Mouse (Mus musculus): ENCODE measurements around the gene Apoc2.

The Apoc2 gene

DNA sequence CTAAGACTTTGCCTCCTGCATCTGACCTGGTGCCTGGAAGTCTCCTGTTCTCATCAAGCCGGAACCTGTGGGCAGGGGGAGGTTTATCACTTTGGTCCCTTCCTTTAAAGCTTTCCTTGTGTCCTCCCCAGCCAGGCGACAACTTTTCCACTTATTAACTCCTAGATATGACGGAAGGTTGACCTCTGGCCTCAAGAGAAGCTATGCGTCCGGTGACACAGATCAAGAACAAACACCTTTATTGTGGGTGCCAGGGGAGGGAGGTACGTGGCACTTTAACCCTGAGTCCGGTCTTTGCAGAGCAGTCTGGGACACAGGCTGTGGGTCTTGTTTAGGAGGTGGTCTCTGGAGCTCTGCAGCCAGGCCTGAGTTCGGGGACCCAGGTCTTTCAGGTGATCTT lies at the start of gene Apoc2:
Apoc2 (minus strand) TSS at position 70 of the 400 bp plus-strand sequence.
- no peak for DNase-seq

DNA sequence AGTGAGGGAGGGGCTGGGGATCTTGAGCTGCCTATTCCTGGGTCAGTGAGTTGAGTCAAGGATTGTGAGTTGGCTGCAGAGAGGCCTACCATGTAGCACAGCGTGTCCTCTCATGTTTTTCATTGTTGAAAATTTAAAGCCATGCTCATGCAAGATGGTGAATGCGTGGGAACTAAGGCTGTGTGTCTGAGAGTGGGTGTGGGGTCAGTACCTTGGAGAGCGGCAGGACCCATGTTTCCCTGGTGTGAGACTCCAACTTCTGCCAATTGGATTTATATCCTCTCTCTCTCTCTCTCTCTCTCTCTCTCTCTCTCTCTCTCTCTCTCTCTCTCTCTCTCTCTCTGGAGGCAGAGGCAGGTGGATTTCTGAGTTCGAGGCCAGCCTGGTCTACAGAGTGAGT lies 48.8 kb upstream of the Apoc2 start:
- no peak for DNase-seq

DNA sequence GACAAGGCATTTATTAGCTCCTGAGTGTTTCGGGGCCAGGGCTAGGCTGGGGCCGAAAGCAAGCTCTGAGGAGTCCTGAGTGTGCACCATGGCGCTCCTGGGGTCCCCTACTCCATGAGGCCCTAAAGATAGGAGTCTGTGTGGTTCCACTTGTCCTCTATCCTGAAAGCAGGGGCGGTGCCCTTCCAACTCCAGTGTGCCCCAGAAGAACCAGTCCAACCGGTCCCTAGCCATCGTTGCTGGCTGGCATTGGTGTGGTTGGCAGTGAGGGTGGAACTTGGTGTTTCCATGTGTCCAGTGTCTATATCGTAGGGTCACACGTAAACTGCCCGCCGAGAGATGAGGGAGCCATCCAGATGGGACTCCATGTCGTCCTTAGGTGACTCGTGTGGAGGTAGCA lies 46.4 kb upstream of the Apoc2 start:
- no peak for DNase-seq

DNA sequence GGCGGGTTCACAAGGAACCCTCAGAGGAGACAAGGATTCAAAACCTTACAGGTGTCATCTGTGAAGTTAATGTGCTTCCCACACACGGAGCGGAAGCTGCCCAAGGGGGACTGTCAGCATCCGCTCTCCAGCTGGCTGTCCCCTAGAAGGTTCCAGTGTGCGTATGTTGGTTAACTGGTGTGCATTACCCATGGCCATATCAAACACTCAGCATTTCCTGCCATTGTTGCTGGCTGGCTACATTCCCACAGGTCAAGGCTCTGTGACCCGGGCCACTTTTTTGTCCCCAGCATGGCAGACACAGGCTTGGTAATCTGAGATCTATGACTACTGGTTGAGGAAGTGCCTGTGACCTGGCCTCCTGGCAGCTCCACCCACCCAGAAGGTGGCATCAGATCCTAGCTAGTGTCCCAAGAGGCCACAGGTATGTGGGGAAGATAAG lies 45.0 kb upstream of the Apoc2 start:
- DNase-seq = no peak

DNA sequence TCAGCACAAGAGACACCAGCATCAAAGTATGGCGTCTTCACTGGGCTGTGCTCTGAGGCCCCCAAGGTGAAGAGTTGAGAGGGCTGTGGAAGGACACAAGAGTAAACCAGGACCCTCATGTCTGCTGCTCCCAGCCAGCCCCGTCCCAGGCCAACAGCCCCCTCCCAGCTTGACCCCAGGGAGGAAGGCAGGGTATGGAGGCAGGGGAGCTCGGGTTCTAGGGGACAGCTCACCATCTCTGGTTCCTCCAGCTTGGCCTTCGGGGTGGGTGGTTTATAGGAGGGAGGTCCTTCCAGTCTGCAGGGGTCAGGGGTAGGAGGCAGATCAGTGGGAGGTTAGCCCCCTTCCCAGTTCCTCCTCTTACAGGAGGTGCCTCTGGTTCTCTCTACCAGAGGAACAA lies 41.5 kb upstream of the Apoc2 start:
- DNase-seq = no peak

DNA sequence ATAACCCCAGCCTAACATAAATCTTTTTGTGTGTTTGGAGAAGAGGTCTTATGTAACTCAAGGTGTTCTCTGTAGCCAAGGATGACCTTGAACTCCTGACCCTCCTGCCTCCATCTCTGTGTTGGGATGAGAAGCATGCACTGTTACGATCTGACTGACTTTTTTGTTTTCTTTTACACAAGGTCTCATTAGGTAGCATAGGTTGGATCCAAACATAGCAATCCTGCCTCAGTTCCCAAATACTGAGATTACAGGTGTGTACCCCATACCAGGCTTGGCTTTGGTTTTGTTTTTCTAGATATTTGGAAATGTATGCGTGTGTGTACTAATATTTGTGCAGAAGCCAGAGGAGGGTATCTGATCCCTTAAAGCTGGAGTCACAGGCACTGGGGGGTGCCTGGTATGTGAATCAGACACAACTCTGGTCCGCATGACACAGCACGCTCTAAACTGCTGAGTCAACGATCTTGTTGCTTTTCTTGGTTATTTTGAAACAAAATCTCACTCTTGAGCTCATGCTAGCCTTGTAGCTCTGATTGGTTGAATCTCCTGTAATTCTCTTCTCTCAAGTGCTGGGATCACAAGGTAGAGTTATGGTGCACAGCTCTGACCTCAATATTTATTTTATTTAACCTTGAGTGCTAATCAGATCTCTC lies 40.7 kb upstream of the Apoc2 start:
- no peak for DNase-seq

DNA sequence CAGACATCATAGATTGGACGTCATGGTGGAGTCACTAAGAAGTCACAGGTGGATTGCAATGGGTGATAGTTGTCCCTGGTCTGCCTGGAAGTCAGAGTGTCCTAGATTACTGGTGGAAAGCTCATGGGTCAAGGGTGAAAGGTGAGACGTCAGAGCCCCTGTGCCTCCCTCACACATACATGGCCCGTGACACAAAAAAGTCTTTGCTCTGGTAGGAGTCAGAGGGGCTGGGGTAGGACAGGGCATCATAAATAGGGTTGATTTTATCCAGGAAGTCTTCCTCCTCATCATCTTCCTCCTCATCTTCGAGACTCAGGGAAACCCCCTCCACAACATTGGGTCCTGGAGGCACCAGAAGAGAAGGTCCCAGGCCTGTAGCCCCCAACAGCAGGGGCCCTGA lies 39.6 kb upstream of the Apoc2 start:
- DNase-seq = no peak

DNA sequence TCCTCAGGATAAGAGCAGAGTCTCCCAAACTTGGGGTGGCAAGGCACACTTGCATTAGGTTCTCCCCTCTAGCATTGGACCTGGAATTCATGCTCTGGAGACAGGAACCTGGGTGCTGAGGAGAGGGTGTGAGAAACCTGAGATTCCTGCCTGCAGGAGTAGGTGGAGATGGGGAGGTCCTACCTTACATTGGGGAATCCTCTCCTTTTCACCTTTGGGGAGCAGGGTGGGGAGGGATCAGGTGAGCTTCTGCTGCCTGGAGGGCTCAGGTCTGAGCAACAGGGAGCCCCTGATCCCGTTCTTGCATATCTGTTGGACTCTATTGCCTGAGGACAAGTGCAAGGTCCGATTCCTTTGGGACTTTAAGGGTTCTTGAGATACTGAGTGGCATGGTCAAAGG lies 39.1 kb upstream of the Apoc2 start:
- no peak for DNase-seq

DNA sequence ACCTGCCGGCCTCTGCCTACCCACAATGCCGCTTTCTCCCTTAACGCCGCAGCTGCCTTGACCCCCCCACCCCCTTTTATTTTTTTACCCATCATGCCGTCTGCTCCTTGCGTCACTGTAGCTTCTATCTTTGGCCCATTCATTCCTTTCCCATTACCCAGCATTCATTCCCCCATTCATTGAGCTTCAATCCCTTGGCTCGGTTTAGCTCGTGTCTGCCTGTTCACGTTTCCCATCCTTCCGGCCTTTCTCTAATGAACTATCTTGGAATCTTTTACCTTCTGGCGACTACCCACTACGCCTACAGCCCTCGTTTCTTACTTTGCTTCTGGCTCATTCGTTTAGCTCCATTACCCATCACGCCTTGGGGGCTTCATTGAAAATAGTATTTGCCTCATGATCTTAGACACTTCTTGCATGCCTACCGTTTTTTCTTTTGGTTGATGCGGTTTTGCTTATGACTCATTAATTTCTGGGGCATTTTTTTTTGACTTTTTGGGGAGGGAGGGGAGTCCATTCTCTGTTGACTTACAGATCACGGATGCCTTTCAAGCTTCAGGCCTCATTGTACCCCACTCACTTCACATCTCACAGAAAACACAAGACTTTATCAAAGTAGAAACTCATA lies 38.4 kb upstream of the Apoc2 start:
- DNase-seq = no peak

DNA sequence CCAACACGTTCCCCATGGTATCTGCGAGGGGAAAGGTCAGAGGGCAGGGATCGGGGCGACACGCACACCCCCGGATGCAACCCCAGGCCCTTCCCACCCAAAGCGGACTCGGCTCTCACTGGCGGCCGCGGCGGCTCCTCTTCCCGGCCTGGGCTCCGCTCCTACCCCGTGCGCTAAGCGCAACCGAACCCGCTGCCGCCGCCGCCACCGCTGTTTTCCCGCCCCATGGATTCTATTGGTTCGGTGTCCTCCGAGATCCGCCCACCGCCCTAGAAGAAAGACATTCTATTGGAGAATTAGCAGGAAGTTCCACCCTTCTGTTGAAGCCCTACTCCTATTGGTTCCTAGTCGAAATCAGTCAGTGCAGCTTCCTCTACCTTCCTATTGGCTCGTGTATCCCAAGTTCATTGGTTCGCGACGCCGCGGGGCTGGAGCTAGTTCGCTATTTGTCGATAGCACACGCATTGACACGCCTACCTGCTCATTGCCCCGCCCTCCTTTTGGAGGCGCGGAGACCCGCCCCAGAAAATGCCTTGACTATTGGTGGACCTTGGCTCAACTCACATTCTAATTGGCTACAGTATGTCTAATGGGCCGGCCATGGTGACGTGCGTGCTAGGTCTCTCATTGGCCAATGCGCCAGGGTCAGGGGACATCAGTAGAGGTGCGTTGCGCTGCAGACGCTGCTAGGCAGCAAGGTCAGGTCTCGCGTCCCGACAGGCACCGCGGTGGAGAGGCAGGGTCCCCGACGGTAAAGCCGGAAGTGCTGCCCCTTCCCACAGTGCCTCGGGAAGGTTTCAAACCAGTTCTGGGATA lies 37.7 kb upstream of the Apoc2 start, which contains the start of gene Tomm40:
Tomm40 (minus strand) TSS at position 200 of the 816 bp plus-strand sequence.
- DNase-seq = peak; percentile 100

DNA sequence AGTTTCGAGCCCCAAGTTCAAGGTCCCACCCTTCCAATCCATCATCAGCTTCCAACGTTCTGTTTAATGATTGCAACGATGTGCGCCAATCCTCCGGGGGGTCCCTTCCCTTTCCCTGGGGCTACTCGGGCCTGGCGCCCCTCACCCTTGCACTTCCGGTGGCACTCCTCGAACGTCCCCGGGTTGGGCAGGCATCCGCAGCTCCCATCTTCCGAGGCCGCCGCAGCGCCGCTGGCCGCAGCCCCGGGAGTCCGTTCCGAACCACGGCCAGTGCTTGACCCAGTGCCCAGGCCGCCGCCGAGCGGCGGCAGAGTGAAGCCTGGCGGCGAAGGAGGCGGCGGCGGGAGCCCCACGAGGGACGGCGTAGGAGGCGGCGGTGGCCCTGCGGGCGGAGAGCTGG lies 37.1 kb upstream of the Apoc2 start:
- DNase-seq = no peak

DNA sequence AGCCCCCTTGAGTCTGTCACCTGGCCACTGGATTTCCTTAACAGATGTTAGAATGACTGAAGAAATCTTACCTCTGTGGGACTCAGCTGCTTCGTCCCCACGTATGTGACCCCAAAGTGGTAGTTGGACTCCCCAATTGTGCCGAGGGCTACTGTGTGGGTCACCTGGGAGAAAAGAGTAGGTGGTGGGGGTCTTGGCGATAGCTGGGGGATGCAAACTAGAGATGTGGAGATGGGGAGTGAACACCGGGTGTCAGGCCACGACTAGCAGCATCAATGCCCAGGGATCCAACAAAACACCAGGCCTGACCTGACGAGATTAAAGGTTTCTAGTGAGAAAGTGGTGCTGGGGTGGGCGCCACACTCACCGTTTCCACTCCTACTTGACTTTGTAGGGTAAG lies 35.9 kb upstream of the Apoc2 start:
- no peak for DNase-seq

DNA sequence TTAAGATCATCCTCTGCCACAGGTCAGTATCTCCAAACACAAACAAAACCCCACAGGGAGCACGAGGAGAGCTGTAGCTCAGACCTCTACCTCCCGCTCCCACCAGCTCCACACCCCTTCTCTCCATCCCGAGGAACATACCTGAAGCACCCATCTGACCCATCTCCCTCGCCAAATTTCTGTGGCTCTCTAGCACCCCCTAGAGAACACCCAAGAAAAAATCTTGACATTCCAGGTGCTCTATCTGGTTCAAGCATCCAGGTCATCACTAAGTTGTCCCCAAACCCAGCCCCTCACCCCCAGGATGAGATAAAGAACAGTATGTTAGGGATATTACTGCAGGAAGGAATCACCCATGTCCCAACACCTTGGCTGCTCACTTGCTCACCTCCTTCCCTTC lies 35.5 kb upstream of the Apoc2 start:
- no peak for DNase-seq

DNA sequence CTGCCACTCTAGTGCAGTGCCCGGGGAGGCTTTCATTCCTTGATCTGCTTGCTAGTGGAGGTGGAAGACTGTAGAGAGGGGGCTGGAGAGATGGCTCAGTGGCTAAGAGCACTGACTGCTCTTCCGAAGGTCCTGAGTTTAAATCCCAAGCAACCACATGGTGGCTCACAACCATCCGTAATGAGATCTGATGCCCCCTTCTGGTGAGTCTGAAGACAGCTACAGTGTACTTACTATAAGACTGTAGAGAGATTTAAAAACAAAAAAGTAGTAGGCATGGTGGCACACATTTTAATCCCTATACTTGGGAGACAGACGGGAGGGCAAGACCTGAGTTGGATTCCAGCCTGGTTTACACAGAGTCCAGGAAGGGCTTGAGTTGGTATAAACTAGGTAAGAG lies 34.7 kb upstream of the Apoc2 start:
- DNase-seq = peak; percentile 28

DNA sequence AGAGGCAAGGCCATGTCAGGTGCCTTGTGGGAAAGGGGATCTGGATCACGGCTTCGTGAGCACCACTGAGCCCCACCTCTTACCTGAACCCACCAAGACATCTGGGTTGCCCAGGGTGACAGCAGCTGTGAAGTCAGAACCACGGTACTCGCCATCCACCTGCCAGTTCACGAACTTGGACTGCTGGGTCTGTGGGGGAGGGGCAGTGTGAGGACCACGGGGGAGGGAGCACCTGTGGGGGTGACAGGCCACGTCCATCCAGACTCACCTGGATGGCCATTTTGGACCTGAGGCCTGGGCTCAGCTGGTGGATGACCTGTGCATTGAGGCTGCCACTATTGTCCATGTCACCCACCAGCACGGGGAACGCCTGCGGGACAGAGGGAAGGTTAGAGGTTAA lies 32.9 kb upstream of the Apoc2 start:
- no peak for DNase-seq

DNA sequence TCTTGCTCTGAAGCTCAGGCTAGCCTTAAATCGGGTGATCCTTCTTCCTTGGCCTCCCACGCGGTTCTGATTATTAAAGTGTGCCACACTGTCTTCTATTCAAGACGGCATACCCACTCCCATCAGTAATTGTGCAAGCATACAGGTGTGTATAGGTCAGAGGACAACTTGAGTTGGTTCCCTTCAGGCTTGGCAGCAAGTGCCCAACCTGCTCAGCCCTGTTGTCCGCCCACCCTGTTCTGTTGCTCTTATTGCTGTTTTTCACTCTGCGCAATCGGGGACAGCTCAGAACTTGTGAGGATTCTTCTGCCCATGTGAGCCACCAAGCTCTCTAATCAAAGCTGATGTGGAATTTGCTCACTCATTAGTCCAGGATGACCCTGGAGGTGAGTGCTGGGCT lies 27.5 kb upstream of the Apoc2 start:
- no peak for DNase-seq

DNA sequence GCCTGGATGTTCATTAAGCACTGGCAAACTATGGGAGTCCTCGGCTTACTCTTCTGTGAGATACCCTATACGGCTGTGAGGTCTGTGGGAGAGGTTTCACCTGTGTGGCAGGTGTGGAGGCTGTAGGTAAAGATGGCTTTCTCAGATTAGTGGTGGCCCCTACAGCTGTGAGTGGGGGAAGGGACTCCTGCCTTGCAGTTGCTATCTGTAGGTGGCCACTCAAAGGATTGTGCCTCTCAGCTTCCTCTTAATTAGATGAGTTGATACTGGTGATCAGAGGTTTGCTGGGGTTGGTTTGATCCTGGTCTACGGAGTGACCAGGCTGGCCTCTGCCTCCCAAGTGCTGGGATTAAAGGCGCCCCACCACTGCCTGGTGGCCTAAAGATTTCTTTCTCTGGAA lies 26.7 kb upstream of the Apoc2 start:
- no peak for DNase-seq

DNA sequence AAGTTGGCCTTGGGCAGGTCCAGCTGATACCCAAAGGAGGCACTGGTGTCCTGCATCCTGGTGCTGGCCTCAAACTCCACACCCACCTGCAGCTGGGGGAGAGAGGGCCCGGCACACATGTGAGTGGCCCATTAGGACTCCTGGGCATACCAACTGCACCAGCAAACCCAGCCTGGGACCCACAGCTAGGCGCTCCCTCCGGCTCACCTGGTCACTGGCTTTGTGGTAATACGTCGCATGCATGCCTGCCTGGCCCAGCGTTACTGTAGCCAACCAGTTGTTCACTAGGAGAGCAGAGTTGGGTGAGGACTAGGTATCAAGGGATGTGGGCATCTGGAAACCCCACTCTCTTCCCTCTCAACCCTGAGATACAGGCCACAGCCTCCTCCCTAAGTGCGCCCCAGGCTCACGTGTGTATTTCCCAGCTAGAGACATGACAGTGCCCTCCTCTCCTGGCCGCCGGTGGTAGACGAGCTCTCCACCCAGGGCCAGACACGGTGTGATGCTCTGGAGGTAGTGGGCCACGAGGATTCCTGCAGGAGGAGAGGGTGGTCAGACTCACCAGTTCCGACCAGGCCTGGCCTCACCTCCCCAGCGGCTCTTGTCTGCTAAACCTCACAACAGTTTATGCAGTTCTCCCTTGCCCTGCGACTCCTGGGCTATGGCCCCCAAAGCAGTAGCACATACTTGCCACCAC lies 25.3 kb upstream of the Apoc2 start:
- DNase-seq = no peak

DNA sequence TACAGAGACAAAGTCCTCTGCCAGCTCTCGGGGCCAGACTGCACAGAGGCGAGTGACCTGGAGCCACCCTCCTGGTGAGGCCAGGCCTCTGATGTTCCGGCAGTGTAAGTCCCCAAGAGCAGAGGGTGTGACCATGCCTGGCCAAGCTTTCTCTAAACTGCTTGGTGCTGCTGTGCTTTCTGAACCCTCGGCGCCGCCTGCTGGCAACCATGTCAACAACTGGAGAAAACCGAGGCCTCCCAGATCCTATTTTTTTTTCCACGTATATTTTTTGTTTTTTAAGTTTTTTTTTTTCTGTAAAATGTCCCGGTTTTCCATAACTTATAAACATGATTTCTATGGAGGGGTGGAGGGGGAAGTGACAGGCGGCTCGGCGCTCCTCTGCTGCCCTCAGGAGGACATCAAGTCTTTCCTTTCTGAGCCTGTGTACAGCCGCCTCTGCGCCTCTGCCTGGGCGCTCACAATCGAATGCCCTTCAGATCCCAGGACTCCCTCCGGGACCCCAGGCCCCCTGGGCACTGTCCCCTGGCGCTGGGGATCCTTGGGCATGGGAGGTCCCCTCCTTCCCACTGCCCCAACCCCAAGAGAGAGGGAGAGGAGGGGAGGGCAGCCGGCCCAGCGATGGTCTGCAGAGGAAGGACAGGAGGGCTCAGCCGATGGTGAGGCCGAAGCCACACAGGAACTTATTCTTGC lies 23.5 kb upstream of the Apoc2 start:
- peak; percentile 82 for DNase-seq

DNA sequence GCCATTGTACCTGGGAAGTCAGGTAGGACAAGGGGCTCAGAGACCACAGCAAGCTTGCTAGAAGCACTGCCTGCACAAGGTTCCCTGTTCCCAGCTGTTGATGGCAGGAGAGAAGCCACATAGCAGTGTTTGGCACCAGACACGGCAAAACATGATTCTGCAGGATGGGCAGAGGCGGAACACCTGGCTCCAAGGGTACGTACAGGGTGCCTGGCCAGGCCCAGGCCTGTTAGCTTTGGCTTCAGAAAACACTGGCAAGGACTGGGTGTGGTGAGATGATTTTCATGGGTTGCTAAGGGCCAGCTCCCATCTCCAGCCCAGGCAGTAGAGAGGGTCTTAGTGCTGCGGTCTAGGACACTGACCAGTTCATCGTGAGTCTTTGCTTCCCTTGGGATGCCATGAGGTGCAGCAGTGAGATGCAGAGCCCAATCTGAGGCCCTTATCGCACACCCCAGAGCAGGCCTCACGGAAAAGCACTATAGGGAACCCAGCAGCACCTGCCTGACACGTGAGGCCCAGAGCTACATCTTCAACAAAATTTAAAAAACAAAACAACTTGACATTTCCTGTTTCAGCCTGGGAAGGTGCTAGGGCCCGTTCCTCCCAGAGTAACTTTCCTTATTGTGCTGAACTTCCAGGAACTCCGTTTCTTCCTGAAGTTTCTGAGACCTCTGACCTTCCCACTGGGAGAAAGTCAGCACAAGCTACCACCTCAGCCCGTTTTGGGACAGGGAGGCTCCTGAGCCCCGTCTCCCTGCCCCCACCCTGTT lies 22.7 kb upstream of the Apoc2 start:
- DNase-seq = no peak

DNA sequence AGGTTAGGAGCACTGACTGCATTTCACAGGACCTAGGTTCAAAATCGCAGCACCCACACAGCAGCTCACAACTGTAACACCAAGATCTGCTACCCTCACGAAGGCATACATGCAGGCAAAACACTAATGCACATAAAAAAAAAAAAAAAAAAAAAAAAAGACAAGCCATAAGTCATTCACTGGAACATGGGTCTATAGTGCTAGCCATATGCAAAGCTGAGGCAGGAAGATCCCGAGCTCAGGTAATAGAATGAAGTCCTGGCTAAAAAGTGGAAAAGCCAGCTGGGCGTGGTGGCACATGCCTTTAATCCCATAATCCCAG lies 22.0 kb upstream of the Apoc2 start:
- no peak for DNase-seq

All from embryo, embryonic 11 days (tissue).